Mouse (Mus musculus) urinary bladder, postnatal 36 days (tissue): ENCODE measurements around the gene Rnf19b.

ENCODE experiments used
- DNase-seq, 2 experiments: peaks; one replicate each; pipeline ENCODE4 v3.0.0; 2022; ENCODE audit warnings: low spot score in 2 of 2, mixed read lengths in 1 of 2

Gene Rnf19b

GRCm38 (mm10) chr4:129067638-129068415 is 9.8 kb downstream of the Rnf19b start:
- no peak for DNase-seq

- no peak for DNase-seq
These were observed 10.8 kb downstream of the Rnf19b start for GRCm38 (mm10) chr4:129068848-129069247.

GRCm38 (mm10) chr4:129079126-129079525 is 21.1 kb downstream of the Rnf19b start:
- no peak for DNase-seq

GRCm38 (mm10) chr4:129081041-129081440 is 23.0 kb downstream of the Rnf19b start:
- DNase-seq: no peak

- peak in 1 of 2 experiments; percentile 40 for DNase-seq
These were observed 23.4 kb downstream of the Rnf19b start for GRCm38 (mm10) chr4:129081512-129081911.

- DNase-seq: no peak
These were observed 23.9 kb downstream of the Rnf19b start for GRCm38 (mm10) chr4:129081939-129082338.

- DNase-seq: peak; percentile 63 to 82
These were observed 24.5 kb downstream of the Rnf19b start for GRCm38 (mm10) chr4:129082379-129083115.

- DNase-seq: no peak
These were observed 26.8 kb downstream of the Rnf19b start for GRCm38 (mm10) chr4:129084896-129085295.

- peak; percentile 61 to 66 for DNase-seq
These were observed 28.0 kb downstream of the Rnf19b start for GRCm38 (mm10) chr4:129086078-129086477.

GRCm38 (mm10) chr4:129087850-129088249 is 29.8 kb downstream of the Rnf19b start:
- no peak for DNase-seq

GRCm38 (mm10) chr4:129095276-129095675 is 37.2 kb downstream of the Rnf19b start:
- DNase-seq: no peak

GRCm38 (mm10) chr4:129097006-129097405 is 38.9 kb downstream of the Rnf19b start:
- DNase-seq: no peak

- no peak for DNase-seq
These were observed 44.2 kb downstream of the Rnf19b start for GRCm38 (mm10) chr4:129102133-129102829.

- peak; percentile 73 to 76 for DNase-seq
These were observed 47.3 kb downstream of the Rnf19b start, which contains the start of gene Tmem54 for GRCm38 (mm10) chr4:129105356-129105755. Tmem54 (plus strand) TSS chr4:129105548.

- DNase-seq: no peak
These were observed 48.0 kb downstream of the Rnf19b start for GRCm38 (mm10) chr4:129106073-129106472.

GRCm38 (mm10) chr4:129107348-129107899 is 49.4 kb downstream of the Rnf19b start:
- no peak for DNase-seq

GRCm38 (mm10) chr4:129108624-129109023 is 50.6 kb downstream of the Rnf19b start:
- no peak for DNase-seq

GRCm38 (mm10) chr4:129110804-129111203 is 52.7 kb downstream of the Rnf19b start:
- DNase-seq: no peak

- no peak for DNase-seq
These were observed 53.3 kb downstream of the Rnf19b start for GRCm38 (mm10) chr4:129111350-129111749.

- DNase-seq: no peak
These were observed 54.2 kb downstream of the Rnf19b start for GRCm38 (mm10) chr4:129112231-129112630.

- peak in 1 of 2 experiments; percentile 30 for DNase-seq
These were observed 55.3 kb downstream of the Rnf19b start for GRCm38 (mm10) chr4:129113083-129113988.
